Mouse (Mus musculus): Measurements from ENCODE around the gene Ager. TPM values are rescaled to one million over a fixed set of nuclear protein-coding genes. Genes with fewer than 3 reads are reported as not detected.

Ager gene
- polyA plus RNA-seq, 1 experiment from 2014 or later: 2.4 TPM

DNA sequence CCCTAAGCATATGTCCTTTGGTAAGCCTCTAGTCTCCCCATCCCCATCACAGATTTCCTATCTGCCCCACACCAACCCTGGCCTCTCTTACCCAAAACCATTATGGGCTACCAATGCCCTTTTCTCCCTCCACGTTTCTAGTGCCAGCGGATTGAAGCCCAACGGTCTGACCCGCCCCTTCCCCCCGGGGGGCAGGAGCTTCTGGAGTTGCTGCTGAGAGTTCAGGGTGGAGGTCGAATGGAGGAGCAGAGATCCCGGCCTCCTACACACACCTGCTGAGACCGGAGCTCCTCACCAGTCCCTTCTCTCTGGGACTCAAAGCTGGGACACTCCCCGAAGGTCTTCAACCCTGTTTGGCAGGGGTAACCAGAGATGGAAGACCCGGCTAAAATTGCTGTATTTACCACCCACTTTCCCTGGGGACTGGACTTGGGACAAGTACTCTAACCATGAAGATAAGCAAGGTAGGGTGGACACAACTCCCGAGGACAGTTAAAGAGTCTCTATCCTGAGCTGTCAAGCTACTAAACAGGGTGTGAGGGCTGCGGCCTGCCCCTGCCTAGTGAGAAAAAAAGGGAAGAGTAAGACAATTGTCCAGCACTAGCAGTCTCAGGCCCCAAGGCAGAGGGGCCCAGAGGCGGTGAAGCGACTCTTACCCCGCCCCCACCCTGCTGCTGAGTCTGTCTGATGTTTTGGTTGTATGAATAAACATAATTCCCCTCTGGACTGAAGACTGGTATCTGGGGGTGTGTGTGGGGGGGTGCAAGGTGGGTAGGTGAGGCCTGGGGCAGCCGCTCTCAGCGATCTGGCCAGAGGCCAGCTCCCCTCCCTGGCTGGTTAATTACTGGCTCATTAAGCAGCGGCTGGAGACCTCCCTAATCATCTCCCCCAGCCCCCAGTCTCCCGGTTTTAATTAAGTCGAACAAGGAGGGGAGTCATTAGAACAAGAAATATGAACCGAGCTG is 6.4 kb upstream of the Ager start, which contains the start of gene Pbx2:
Gene Pbx2 (plus strand): TSS at position 238 of the 965 bp plus-strand sequence.
- Histone ChIP-seq H3K4me1 (replicated peaks; ENCODE audit: control insufficient read depth, insufficient read depth, low read length) (peaks cover 32% of the 10 kb centered on the region), H3K4me3 (ENCODE audit: low read depth, low read length) (peak within 1 kb of the TSS; percentile 85), H3K36me3 (ENCODE audit: control insufficient read depth, insufficient read depth, low read length) (peaks cover 4% of the 10 kb centered on the region), H3K27ac (ENCODE audit: low read depth, low read length) (peak within 1 kb of the TSS; percentile 100), H3K9ac (ENCODE audit: low read length) (peak within 1 kb of the TSS; percentile 99), H3K4me2 (ENCODE audit: low read depth, low read length, severe bottlenecking) (peak within 1 kb of the TSS; percentile 95), H3K9me3 (ENCODE audit: control insufficient read depth, low read length) (no peaks in the 10 kb centered on the region), H3K27me3 (ENCODE audit: control insufficient read depth, insufficient read depth, low read length) (no peaks in the 10 kb centered on the region)
- ATAC-seq (replicated peaks; ENCODE audit: low FRiP score) (peak; percentile 44), DNase-seq (ENCODE audit: low spot score) (peak; percentile 85)
- WGBS: 3% methylated on average over 21 of the region's 21 CpGs

DNA sequence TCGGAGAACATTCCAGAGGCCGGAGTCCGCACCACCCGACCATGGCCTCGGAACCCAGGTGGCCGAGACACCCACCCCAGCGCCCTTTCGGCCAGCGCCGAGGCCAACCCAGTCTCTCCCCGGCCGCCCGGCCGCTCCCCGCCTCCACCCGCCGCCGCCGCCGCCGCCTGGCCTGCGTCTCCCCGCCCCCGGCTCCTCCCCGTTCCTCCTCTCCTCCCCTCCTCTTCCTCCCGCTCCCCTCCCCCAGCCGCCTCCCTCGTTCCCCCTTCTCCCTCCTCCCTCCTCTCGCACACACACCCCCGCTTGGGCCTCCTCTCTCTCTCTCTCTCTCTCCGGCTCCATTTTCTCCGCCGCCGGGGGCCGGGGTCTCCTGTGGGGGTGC is 5.7 kb upstream of the Ager start:
- peak overlapping the region; percentile 100 for H3K27ac ChIP-seq (ENCODE audit: low read depth, low read length)
- peaks cover 32% of the 10 kb centered on the region for H3K4me1 ChIP-seq (replicated peaks; ENCODE audit: control insufficient read depth, insufficient read depth, low read length)
- H3K4me2 ChIP-seq (ENCODE audit: low read depth, low read length, severe bottlenecking): peak overlapping the region; percentile 95
- peaks cover 4% of the 10 kb centered on the region for H3K36me3 ChIP-seq (ENCODE audit: control insufficient read depth, insufficient read depth, low read length)
- ATAC-seq (replicated peaks; ENCODE audit: low FRiP score) (peak; percentile 63), DNase-seq (ENCODE audit: low spot score) (peak; percentile 98)
- H3K27me3 ChIP-seq (ENCODE audit: control insufficient read depth, insufficient read depth, low read length): no peaks in the 10 kb centered on the region
- under 1% methylated on average over 24 of the region's 35 CpGs for WGBS
- H3K4me3 ChIP-seq (ENCODE audit: low read depth, low read length): peak overlapping the region; percentile 85
- H3K9ac ChIP-seq (ENCODE audit: low read length): peak overlapping the region; percentile 99
- no peaks in the 10 kb centered on the region for H3K9me3 ChIP-seq (ENCODE audit: control insufficient read depth, low read length)

DNA sequence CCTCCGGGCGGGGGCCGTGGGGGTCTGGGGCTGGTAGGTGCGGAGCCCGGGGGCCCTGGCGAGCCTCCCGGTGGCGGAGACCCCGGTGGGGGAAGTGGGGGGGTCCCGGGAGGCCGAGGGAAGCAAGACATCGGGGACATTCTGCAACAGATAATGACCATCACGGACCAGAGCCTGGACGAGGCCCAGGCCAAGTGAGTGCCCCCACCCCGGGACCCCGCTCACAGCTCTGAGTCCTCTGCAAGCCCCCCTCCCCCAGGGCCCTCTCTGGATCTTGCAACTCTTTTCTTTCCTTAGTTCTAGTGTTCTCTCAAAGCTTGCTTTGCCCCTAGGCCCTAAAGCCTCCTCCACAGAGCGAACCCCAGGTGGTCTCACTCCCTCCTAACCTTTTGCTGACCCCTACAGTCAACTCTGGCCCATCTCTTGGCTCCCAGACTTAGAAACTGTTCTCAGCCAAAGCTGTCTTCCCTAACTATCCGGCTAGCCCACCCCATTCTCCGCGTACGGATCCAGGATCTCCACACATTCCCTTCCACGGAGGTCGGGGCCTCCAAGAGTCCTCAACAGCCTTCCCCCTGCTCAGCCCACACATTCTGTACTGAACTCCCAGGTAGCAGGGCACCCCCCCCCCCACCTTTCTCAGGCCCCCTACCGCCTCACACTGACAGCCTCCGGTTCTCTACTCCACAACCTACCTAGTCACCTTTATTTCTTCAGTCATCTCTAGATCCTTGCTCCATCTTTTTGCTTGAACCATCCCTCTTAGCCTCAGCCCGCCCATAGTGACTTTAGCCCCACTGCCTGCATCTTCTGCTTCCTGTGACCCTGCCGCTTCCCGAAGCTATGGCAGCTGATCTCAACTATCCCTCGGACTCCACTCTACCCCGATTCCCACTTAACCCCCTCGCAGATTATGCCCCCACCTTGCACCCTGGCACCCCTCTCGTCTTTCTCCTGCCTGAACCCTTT is 4.8 kb upstream of the Ager start:
- Histone ChIP-seq H3K9me3 (ENCODE audit: control insufficient read depth, low read length) (no peaks in the 10 kb centered on the region), H3K4me2 (ENCODE audit: low read depth, low read length, severe bottlenecking) (peak overlapping the region; percentile 95), H3K27ac (ENCODE audit: low read depth, low read length) (peak overlapping the region; percentile 100), H3K36me3 (ENCODE audit: control insufficient read depth, insufficient read depth, low read length) (peaks cover 4% of the 10 kb centered on the region), H3K27me3 (ENCODE audit: control insufficient read depth, insufficient read depth, low read length) (no peaks in the 10 kb centered on the region), H3K9ac (ENCODE audit: low read length) (peak overlapping the region; percentile 99), H3K4me3 (ENCODE audit: low read depth, low read length) (peak overlapping the region; percentile 85), H3K4me1 (replicated peaks; ENCODE audit: control insufficient read depth, insufficient read depth, low read length) (peaks cover 32% of the 10 kb centered on the region)
- peak; percentile 22; the same call in 1 of the 2 replicates for ATAC-seq (replicated peaks; ENCODE audit: low FRiP score)
- WGBS: 1% methylated on average over 31 of the region's 32 CpGs
- peak; percentile 73 for DNase-seq (ENCODE audit: low spot score)

DNA sequence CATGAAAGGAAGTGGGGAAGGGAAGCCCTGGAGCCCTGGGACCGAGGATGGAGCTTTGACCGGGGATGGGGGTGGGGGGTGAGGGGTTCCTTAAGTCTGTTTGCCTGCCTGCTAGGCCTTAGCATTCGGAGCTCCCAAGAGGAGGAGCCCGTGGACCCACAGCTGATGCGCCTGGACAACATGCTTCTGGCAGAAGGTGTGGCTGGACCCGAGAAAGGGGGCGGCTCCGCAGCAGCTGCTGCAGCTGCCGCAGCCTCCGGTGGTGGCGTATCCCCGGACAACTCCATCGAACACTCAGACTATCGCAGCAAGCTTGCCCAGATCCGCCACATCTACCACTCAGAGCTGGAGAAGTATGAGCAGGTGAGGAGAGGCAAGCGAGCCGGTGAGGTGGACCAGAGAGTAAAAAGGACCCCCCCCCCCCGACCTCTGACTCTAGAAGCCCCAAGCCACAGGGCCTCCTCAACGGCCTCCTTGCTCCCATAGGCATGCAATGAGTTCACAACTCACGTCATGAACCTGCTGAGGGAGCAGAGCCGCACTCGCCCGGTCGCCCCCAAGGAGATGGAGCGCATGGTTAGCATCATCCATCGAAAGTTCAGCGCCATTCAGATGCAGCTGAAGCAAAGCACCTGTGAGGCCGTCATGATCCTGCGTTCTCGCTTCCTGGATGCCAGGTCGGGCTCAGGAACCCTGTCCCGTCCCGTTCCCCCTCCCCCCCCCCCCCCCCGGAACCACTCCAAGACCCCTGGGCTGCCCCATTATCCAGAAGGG is 3.7 kb upstream of the Ager start:
- DNase-seq (ENCODE audit: low spot score) (peak; percentile 67), ATAC-seq (replicated peaks; ENCODE audit: low FRiP score) (no peak)
- Histone ChIP-seq H3K4me2 (ENCODE audit: low read depth, low read length, severe bottlenecking) (peak overlapping the region; percentile 95), H3K4me3 (ENCODE audit: low read depth, low read length) (peak overlapping the region; percentile 85), H3K9ac (ENCODE audit: low read length) (peak overlapping the region; percentile 99), H3K27me3 (ENCODE audit: control insufficient read depth, insufficient read depth, low read length) (no peaks in the 10 kb centered on the region), H3K4me1 (replicated peaks; ENCODE audit: control insufficient read depth, insufficient read depth, low read length) (peaks cover 27% of the 10 kb centered on the region), H3K36me3 (ENCODE audit: control insufficient read depth, insufficient read depth, low read length) (peaks cover 4% of the 10 kb centered on the region), H3K27ac (ENCODE audit: low read depth, low read length) (peak overlapping the region; percentile 27; the same call in 1 of the 2 replicates), H3K9me3 (ENCODE audit: control insufficient read depth, low read length) (no peaks in the 10 kb centered on the region)
- WGBS: 55% methylated on average over 32 of the region's 34 CpGs

DNA sequence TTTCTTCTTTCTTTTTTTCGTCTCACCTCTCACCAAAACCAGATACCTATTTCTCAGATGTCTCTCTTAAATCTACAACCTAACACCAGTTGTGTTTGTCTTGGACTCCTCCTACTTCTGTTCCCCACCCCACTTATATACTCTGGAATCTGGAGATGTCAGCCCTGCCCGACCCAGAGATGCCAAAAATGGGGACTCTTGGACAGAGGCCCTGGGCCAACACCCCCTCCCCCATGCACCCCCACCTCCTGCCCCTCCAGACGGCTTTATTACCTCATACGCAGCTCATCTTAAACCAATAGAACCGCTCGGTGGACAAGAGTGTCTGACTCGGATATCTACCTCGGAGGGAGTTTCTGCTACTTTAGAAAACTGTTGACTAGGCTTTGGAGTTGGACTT is 1.6 kb upstream of the Ager start:
- H3K27ac ChIP-seq (ENCODE audit: low read depth, low read length): no peak overlapping the region
- 82% methylated on average over 8 of the region's 8 CpGs for WGBS
- H3K4me3 ChIP-seq (ENCODE audit: low read depth, low read length): no peak overlapping the region
- no peaks in the 10 kb centered on the region for H3K9me3 ChIP-seq (ENCODE audit: control insufficient read depth, low read length)
- ATAC-seq (replicated peaks; ENCODE audit: low FRiP score) (no peak), DNase-seq (ENCODE audit: low spot score) (no peak)
- H3K36me3 ChIP-seq (ENCODE audit: control insufficient read depth, insufficient read depth, low read length): peaks cover 8% of the 10 kb centered on the region
- H3K4me1 ChIP-seq (replicated peaks; ENCODE audit: control insufficient read depth, insufficient read depth, low read length): peaks cover 11% of the 10 kb centered on the region
- no peaks in the 10 kb centered on the region for H3K27me3 ChIP-seq (ENCODE audit: control insufficient read depth, insufficient read depth, low read length)
- no peak overlapping the region for H3K9ac ChIP-seq (ENCODE audit: low read length)
- H3K4me2 ChIP-seq (ENCODE audit: low read depth, low read length, severe bottlenecking): no peak overlapping the region

DNA sequence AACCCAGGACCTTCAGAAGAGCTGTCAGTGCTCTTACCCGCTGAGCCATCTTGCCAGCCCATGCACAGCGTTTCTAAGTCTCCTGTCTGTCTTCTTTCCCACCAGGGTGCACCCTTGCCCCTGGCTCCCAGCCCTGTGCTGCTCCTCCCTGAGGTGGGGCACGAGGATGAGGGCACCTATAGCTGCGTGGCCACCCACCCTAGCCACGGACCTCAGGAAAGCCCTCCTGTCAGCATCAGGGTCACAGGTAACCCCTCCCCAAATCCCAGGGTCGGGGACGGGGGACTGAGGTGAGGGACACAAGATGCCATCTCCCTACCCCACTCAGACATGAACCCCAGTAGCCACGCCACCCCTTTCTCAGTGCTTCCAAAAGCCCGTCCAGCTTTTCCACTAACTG is 2.2 kb downstream of the Ager start:
- no peak overlapping the region for H3K4me2 ChIP-seq (ENCODE audit: low read depth, low read length, severe bottlenecking)
- 78% methylated on average over 9 of the region's 9 CpGs for WGBS
- H3K27me3 ChIP-seq (ENCODE audit: control insufficient read depth, insufficient read depth, low read length): no peaks in the 10 kb centered on the region
- H3K4me1 ChIP-seq (replicated peaks; ENCODE audit: control insufficient read depth, insufficient read depth, low read length): peaks cover 15% of the 10 kb centered on the region
- H3K9me3 ChIP-seq (ENCODE audit: control insufficient read depth, low read length): no peaks in the 10 kb centered on the region
- no peak overlapping the region for H3K9ac ChIP-seq (ENCODE audit: low read length)
- H3K27ac ChIP-seq (ENCODE audit: low read depth, low read length): no peak overlapping the region
- peaks cover 8% of the 10 kb centered on the region for H3K36me3 ChIP-seq (ENCODE audit: control insufficient read depth, insufficient read depth, low read length)
- no peak for ATAC-seq (replicated peaks; ENCODE audit: low FRiP score)
- no peak for DNase-seq (ENCODE audit: low spot score)
- H3K4me3 ChIP-seq (ENCODE audit: low read depth, low read length): no peak overlapping the region

DNA sequence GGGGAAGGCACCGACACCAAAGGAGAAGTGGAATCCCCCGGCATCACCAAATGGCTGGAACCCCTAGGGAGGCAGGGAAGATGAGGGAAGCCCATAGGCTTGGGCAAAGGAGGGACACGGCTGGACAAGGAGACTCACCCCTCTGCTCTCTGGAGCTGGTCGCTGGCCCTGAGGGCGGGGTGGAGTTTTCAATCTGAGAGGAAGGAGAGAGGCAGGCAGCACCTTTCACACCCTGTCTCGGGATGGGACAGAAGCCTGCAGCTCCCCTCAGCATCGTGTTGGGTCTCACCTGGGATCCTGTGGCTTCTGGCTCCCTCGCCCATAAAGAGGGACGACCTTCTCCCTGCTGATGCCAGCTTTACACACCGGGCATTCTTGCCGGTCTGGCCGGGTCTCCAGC is 4.1 kb downstream of the Ager start:
- Histone ChIP-seq H3K9me3 (ENCODE audit: control insufficient read depth, low read length) (no peaks in the 10 kb centered on the region), H3K9ac (ENCODE audit: low read length) (no peak overlapping the region), H3K4me2 (ENCODE audit: low read depth, low read length, severe bottlenecking) (no peak overlapping the region), H3K36me3 (ENCODE audit: control insufficient read depth, insufficient read depth, low read length) (peaks cover 4% of the 10 kb centered on the region; the same call in 1 of the 2 replicates), H3K4me3 (ENCODE audit: low read depth, low read length) (no peak overlapping the region), H3K27me3 (ENCODE audit: control insufficient read depth, insufficient read depth, low read length) (no peaks in the 10 kb centered on the region), H3K27ac (ENCODE audit: low read depth, low read length) (no peak overlapping the region), H3K4me1 (replicated peaks; ENCODE audit: control insufficient read depth, insufficient read depth, low read length) (peaks cover 20% of the 10 kb centered on the region)
- WGBS: 90% methylated on average over 12 of the region's 12 CpGs
- DNase-seq (ENCODE audit: low spot score) (no peak), ATAC-seq (replicated peaks; ENCODE audit: low FRiP score) (no peak)
